Mouse (Mus musculus) C2C12 (cell line): ENCODE data around the gene Lmx1a.

ENCODE experiments used
- CTCF ChIP-seq: IDR thresholded peaks from one replicate; pipeline ENCODE4 v1.5.1; 2011; ENCODE audit not compliant: control insufficient read depth, insufficient read depth, insufficient read length
- MYOG ChIP-seq: IDR thresholded peaks from one replicate; pipeline ENCODE4 v1.6.1; 2011; ENCODE audit not compliant: control insufficient read depth, insufficient read length; ENCODE audit errors: extremely low read depth
- USF1 ChIP-seq: IDR thresholded peaks from one replicate; pipeline ENCODE4 v1.6.1; 2011; ENCODE audit warnings: low read depth, mild to moderate bottlenecking, control low read depth, moderate library complexity

- TF ChIP-seq MYOG (no peak), CTCF (no peak), USF1 (no peak)
These were observed 165.8 kb downstream of the Lmx1a start for GRCm38 (mm10) chr1:167854801-167855200.
